Mouse (Mus musculus): ENCODE data around the gene Cdh4. TPM values are rescaled to one million over a fixed set of nuclear protein-coding genes. Genes with fewer than 3 reads are reported as not detected.

Gene Cdh4
- polyA plus RNA-seq, 1 experiment from 2014 or later: 66.6 TPM

GRCm38 (mm10) chr2:179829972-179830371 is 387.7 kb downstream of the Cdh4 start:
- WGBS: 30% methylated on average over 6 of the region's 6 CpGs
- H3K9ac ChIP-seq (replicated peaks): no peak overlapping the region
- no peaks in the 10 kb centered on the region for H3K27me3 ChIP-seq
- peaks cover 4% of the 10 kb centered on the region for H3K4me1 ChIP-seq
- no peaks in the 10 kb centered on the region for H3K36me3 ChIP-seq
- H3K4me2 ChIP-seq (replicated peaks): no peak overlapping the region
- H3K27ac ChIP-seq (replicated peaks): no peak overlapping the region
- no peaks in the 10 kb centered on the region for H3K9me3 ChIP-seq
- no peak for ATAC-seq (replicated peaks)
- no peak overlapping the region for H3K4me3 ChIP-seq

DNA sequence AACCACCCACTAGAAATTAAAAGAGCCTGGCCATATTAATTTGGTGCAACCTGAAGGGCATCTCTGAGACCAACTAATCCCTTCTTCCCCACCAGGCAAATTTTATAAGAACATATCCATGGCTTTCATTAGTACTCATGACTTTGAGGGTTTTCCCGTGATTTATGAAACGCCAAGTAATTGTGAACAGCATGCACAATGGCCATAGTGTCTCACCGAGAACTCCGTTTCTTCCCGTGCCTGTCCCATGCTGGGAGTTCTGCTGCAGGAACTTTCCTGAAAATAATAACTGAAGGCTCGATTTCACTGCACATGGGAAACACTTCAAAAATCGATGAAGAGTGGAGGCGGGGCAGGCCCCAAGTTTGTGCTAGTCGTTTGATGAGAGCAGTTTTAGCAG is 392.7 kb downstream of the Cdh4 start:
- WGBS: 52% methylated on average over 9 of the region's 9 CpGs
- no peaks in the 10 kb centered on the region for H3K27me3 ChIP-seq
- H3K27ac ChIP-seq (replicated peaks): no peak overlapping the region
- ATAC-seq (replicated peaks): no peak
- H3K4me3 ChIP-seq: no peak overlapping the region
- no peak overlapping the region for H3K4me2 ChIP-seq (replicated peaks)
- no peaks in the 10 kb centered on the region for H3K9me3 ChIP-seq
- no peaks in the 10 kb centered on the region for H3K36me3 ChIP-seq
- H3K4me1 ChIP-seq: 0 out of 2 replicates have a peak, but pooled peaks cover 6% of the 10 kb centered on the region
- H3K9ac ChIP-seq (replicated peaks): no peak overlapping the region

DNA sequence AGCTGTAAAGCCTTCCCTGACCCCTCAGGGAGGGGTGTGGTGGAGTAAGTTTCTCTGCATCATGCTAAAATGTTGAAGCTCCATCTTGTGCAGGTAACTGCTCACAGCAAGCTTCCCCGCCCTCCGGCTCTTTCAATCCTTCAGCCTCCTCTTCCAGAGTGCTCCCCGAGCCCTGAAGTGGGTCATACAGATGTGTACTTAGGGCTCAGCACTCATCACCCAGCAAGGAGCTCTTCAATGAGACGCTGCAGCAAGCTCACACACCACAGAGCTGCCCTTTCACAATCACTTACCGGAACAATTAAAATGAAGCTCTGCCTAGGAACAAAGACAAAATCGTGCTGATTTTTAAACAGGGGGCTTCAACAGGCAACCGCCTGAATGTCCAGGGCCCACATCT is 393.3 kb downstream of the Cdh4 start:
- Histone ChIP-seq H3K27me3 (no peaks in the 10 kb centered on the region), H3K4me1 (0 out of 2 replicates have a peak, but pooled peaks cover 6% of the 10 kb centered on the region), H3K27ac (replicated peaks) (no peak overlapping the region), H3K9ac (replicated peaks) (no peak overlapping the region), H3K9me3 (no peaks in the 10 kb centered on the region), H3K36me3 (no peaks in the 10 kb centered on the region), H3K4me2 (replicated peaks) (no peak overlapping the region), H3K4me3 (no peak overlapping the region)
- whole genome bisulfite sequencing: 40% methylated on average over 7 of the region's 7 CpGs
- no peak for ATAC-seq (replicated peaks)

GRCm38 (mm10) chr2:179837186-179837585 is 395.0 kb downstream of the Cdh4 start:
- Histone ChIP-seq H3K4me1 (peaks cover 7% of the 10 kb centered on the region; the same call in 1 of the 2 replicates), H3K9ac (replicated peaks) (no peak overlapping the region), H3K4me3 (no peak overlapping the region), H3K36me3 (no peaks in the 10 kb centered on the region), H3K9me3 (no peaks in the 10 kb centered on the region), H3K27me3 (no peaks in the 10 kb centered on the region), H3K4me2 (replicated peaks) (no peak overlapping the region), H3K27ac (replicated peaks) (no peak overlapping the region)
- no peak; the same call in 1 of the 2 replicates for ATAC-seq (replicated peaks)
- 58% methylated on average over 10 of the region's 10 CpGs for WGBS

GRCm38 (mm10) chr2:179838036-179838435 is 395.8 kb downstream of the Cdh4 start:
- H3K27me3 ChIP-seq: no peaks in the 10 kb centered on the region
- no peak for ATAC-seq (replicated peaks)
- H3K9me3 ChIP-seq: no peaks in the 10 kb centered on the region
- no peak overlapping the region for H3K27ac ChIP-seq (replicated peaks)
- WGBS: 77% methylated on average over 7 of the region's 7 CpGs
- H3K9ac ChIP-seq (replicated peaks): no peak overlapping the region
- H3K4me1 ChIP-seq: peaks cover 15% of the 10 kb centered on the region
- H3K36me3 ChIP-seq: no peaks in the 10 kb centered on the region
- no peak overlapping the region for H3K4me3 ChIP-seq
- no peak overlapping the region for H3K4me2 ChIP-seq (replicated peaks)

GRCm38 (mm10) chr2:179842610-179843389 is 400.6 kb downstream of the Cdh4 start:
- Histone ChIP-seq H3K4me1 (peaks cover 15% of the 10 kb centered on the region), H3K4me3 (no peak overlapping the region), H3K27me3 (no peaks in the 10 kb centered on the region), H3K9me3 (no peaks in the 10 kb centered on the region), H3K9ac (replicated peaks) (no peak overlapping the region), H3K4me2 (replicated peaks) (no peak overlapping the region), H3K27ac (replicated peaks) (peak overlapping the region; percentile 14; the same call in 1 of the 2 replicates), H3K36me3 (no peaks in the 10 kb centered on the region)
- 68% methylated on average over 12 of the region's 12 CpGs for WGBS
- ATAC-seq (replicated peaks): peak; percentile 67

GRCm38 (mm10) chr2:179849732-179850131 is 407.5 kb downstream of the Cdh4 start:
- H3K36me3 ChIP-seq: no peaks in the 10 kb centered on the region
- H3K4me2 ChIP-seq (replicated peaks): no peak overlapping the region
- WGBS: 49% methylated on average over 9 of the region's 9 CpGs
- peaks cover 15% of the 10 kb centered on the region for H3K4me1 ChIP-seq
- H3K9ac ChIP-seq (replicated peaks): no peak overlapping the region
- ATAC-seq (replicated peaks): no peak
- H3K27me3 ChIP-seq: no peaks in the 10 kb centered on the region
- H3K27ac ChIP-seq (replicated peaks): no peak overlapping the region
- H3K4me3 ChIP-seq: no peak overlapping the region
- no peaks in the 10 kb centered on the region for H3K9me3 ChIP-seq

GRCm38 (mm10) chr2:179852169-179852568 is 409.9 kb downstream of the Cdh4 start:
- no peak for ATAC-seq (replicated peaks)
- H3K27ac ChIP-seq (replicated peaks): no peak overlapping the region
- H3K4me1 ChIP-seq: peaks cover 18% of the 10 kb centered on the region
- H3K9ac ChIP-seq (replicated peaks): no peak overlapping the region
- no peak overlapping the region for H3K4me2 ChIP-seq (replicated peaks)
- H3K27me3 ChIP-seq: no peaks in the 10 kb centered on the region
- no peaks in the 10 kb centered on the region for H3K9me3 ChIP-seq
- H3K4me3 ChIP-seq: no peak overlapping the region
- 81% methylated on average over 10 of the region's 10 CpGs for WGBS
- no peaks in the 10 kb centered on the region for H3K36me3 ChIP-seq

DNA sequence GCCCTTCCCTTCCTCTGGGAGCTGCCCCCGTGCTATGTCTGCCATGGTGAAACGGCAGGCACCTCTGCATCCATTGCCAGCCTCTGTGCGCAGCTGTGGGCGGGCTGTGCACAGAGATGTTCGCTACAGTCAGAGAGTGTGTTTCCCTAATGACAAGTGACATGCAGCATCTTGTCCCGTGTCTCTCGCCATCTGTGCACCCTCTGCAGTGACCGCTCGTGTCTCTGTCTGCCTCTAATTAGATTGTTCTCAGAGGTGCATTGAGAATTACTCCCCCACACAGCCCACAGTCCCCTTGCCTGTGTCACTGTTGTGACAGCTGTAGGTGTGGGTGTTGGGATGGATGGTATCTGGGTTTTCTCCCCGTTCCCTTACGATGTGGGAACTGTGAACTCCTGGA is 410.6 kb downstream of the Cdh4 start:
- no peak overlapping the region for H3K27ac ChIP-seq (replicated peaks)
- H3K4me3 ChIP-seq: no peak overlapping the region
- H3K36me3 ChIP-seq: no peaks in the 10 kb centered on the region
- H3K27me3 ChIP-seq: no peaks in the 10 kb centered on the region
- no peak overlapping the region for H3K9ac ChIP-seq (replicated peaks)
- WGBS: 61% methylated on average over 11 of the region's 11 CpGs
- no peaks in the 10 kb centered on the region for H3K9me3 ChIP-seq
- ATAC-seq (replicated peaks): peak; percentile 39; the same call in 1 of the 2 replicates
- no peak overlapping the region for H3K4me2 ChIP-seq (replicated peaks)
- H3K4me1 ChIP-seq: peaks cover 19% of the 10 kb centered on the region

- H3K36me3 ChIP-seq: no peaks in the 10 kb centered on the region
- no peak overlapping the region for H3K4me3 ChIP-seq
- no peaks in the 10 kb centered on the region for H3K9me3 ChIP-seq
- WGBS: 54% methylated on average over 10 of the region's 10 CpGs
- no peak for ATAC-seq (replicated peaks)
- H3K27me3 ChIP-seq: no peaks in the 10 kb centered on the region
- H3K4me2 ChIP-seq (replicated peaks): no peak overlapping the region
- no peak overlapping the region; the same call in 1 of the 2 replicates for H3K27ac ChIP-seq (replicated peaks)
- H3K4me1 ChIP-seq: peaks cover 19% of the 10 kb centered on the region
- H3K9ac ChIP-seq (replicated peaks): no peak overlapping the region
Observed at GRCm38 (mm10) chr2:179853892-179854291, 411.7 kb downstream of the Cdh4 start.

DNA sequence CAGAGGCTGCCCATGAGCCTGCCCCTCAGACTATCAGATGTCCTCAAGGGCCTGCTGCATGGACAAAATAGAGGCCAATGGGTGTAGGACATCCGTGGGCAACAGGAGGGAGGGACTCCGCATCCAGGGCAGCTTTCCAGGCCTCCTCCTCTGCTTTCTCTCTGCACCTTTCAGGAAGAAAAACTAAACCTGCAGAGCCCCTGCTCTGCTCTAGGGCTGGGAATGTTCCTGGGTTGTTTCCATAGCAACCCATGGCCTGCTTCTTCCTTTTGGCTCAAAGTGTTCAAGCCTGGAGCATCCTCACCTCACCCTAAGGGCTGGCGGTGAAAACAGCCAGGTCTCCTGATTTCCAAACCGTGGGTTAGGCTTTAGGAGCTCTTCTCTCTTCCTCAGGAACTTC is 414.9 kb downstream of the Cdh4 start:
- no peak for ATAC-seq (replicated peaks)
- no peak overlapping the region for H3K4me3 ChIP-seq
- 55% methylated on average over 4 of the region's 4 CpGs for WGBS
- no peaks in the 10 kb centered on the region for H3K9me3 ChIP-seq
- H3K36me3 ChIP-seq: no peaks in the 10 kb centered on the region
- H3K27ac ChIP-seq (replicated peaks): no peak overlapping the region
- no peaks in the 10 kb centered on the region for H3K27me3 ChIP-seq
- H3K4me1 ChIP-seq: peaks cover 19% of the 10 kb centered on the region
- H3K4me2 ChIP-seq (replicated peaks): no peak overlapping the region
- no peak overlapping the region for H3K9ac ChIP-seq (replicated peaks)

GRCm38 (mm10) chr2:179862676-179863075 is 420.4 kb downstream of the Cdh4 start:
- Histone ChIP-seq H3K4me3 (no peak overlapping the region), H3K9ac (replicated peaks) (no peak overlapping the region), H3K4me1 (0 out of 2 replicates have a peak, but pooled peaks cover 3% of the 10 kb centered on the region), H3K27ac (replicated peaks) (no peak overlapping the region), H3K9me3 (no peaks in the 10 kb centered on the region), H3K4me2 (replicated peaks) (no peak overlapping the region), H3K36me3 (no peaks in the 10 kb centered on the region), H3K27me3 (no peaks in the 10 kb centered on the region)
- WGBS: 76% methylated on average over 3 of the region's 3 CpGs
- no peak for ATAC-seq (replicated peaks)

DNA sequence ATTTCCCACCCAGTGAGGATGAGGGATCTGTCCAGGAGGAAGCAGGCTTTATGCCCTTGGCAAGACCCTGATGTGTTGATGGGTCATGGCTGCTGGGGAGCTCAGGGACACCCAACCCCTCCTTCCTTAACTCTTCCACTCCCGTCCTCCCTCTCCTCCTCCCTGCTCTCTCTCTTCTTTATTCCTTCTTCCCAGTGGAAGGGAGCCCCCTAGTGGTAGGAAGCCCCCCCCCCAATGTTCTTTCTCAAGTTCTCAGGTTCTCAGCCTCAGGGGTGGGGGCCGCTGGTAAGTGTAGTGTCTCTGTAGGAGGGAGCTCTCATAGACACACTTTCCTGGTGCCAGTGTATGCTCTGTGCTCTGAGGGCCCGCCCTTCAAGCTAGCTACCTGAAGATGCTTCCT is 421.0 kb downstream of the Cdh4 start:
- WGBS: 78% methylated on average over 3 of the region's 3 CpGs
- H3K9me3 ChIP-seq: no peaks in the 10 kb centered on the region
- 0 out of 2 replicates have a peak, but pooled peaks cover 3% of the 10 kb centered on the region for H3K4me1 ChIP-seq
- H3K27ac ChIP-seq (replicated peaks): no peak overlapping the region
- no peaks in the 10 kb centered on the region for H3K36me3 ChIP-seq
- H3K4me3 ChIP-seq: no peak overlapping the region
- H3K4me2 ChIP-seq (replicated peaks): no peak overlapping the region
- ATAC-seq (replicated peaks): no peak
- no peak overlapping the region for H3K9ac ChIP-seq (replicated peaks)
- H3K27me3 ChIP-seq: no peaks in the 10 kb centered on the region
